Mouse (Mus musculus) heart, embryonic 15.5 days (tissue): ENCODE measurements at regions not wholly inside any gene's neighbourhood (a gene's known extent, or its start where the extent isn't known, plus 50 kb on each side); places are given as distances from the start of the nearest gene placed in this dataset.
A peak's percentile ranks its signal among the peaks of the same experiment; 100 is the strongest.

Experiments
- ATAC-seq: fragments of 200-750 bp; cut with Nextera tagmentation; replicated peaks from 2 replicates; pipeline ENCODE4 v1.8.0; 2017; ENCODE audit warnings: low read depth, moderate TSS enrichment; ENCODE audit not compliant: insufficient number of reproducible peaks, insufficient read depth, low FRiP score
- H3K27ac ChIP-seq: fragments of 300-500 bp; sonication (generic); 2 replicates; pipeline ENCODE4 v1.5.1; 2015; ENCODE audit warnings: mild to moderate bottlenecking, inconsistent platforms
- H3K27me3 ChIP-seq: fragments of 300-500 bp; sonication (generic); 2 replicates; pipeline ENCODE4 v1.6.1; 2015; ENCODE audit warnings: inconsistent platforms
- H3K36me3 ChIP-seq: fragments of 300-500 bp; sonication (generic); 2 replicates; pipeline ENCODE4 v1.6.1; 2015; ENCODE audit warnings: mild to moderate bottlenecking, inconsistent platforms
- H3K4me1 ChIP-seq: fragments of 300-500 bp; sonication (generic); replicated peaks from 2 replicates; pipeline ENCODE4 v1.6.1; 2015; ENCODE audit warnings: inconsistent platforms
- H3K4me2 ChIP-seq: fragments of 300-500 bp; sonication (generic); 2 replicates; pipeline ENCODE4 v1.6.1; 2015; ENCODE audit warnings: inconsistent platforms, mild to moderate bottlenecking, moderate library complexity
- H3K4me3 ChIP-seq: fragments of 300-500 bp; sonication (generic); 2 replicates; pipeline ENCODE4 v1.5.1; 2015; ENCODE audit warnings: mild to moderate bottlenecking, inconsistent platforms
- H3K9ac ChIP-seq: fragments of 300-500 bp; sonication (generic); 2 replicates; pipeline ENCODE4 v1.6.1; 2015; ENCODE audit warnings: mild to moderate bottlenecking, inconsistent platforms
- H3K9me3 ChIP-seq: fragments of 300-500 bp; sonication (generic); replicated peaks from 2 replicates; pipeline ENCODE4 v1.6.1; 2016; ENCODE audit warnings: inconsistent platforms
- WGBS: fragments of 180-500 bp; shearing (Covaris S2); methylation state at CpG from one replicate; pipeline ENCODE4 v1.1.7; 2015; ENCODE audit warnings: mixed read lengths; 5-methylcytosine and 5-hydroxymethylcytosine counted together

DNA sequence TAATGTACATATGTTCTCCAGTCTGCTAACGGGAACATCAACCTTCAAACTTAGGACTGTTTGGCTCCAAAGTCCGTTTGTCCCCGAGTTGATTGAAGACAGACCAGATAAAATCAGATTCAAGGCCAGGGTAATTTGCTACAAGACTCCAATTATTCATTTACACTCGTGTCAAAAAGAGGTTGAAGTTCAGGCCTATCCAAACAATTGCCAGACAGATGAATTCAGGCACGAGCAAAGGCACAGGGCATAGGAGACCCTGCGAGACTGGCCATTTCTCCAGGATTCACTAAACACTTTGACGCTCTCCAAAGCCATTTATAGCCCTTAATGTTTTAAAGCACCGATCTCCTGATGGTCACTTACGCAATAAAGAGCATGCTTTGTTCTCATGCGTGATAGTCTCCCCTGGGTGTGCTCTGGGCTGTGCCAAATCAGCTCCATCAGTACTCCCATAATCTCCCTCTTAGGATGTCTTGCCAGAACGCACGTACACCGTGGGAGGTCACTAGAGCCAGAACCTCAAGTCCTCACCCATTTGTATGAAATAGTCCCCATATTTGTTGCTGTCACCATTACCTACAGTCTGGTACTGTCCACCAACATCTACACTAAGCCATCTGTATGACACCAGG, 231.3 kb upstream of the Ccdc122 start:
- no peak overlapping the region for H3K9ac ChIP-seq

DNA sequence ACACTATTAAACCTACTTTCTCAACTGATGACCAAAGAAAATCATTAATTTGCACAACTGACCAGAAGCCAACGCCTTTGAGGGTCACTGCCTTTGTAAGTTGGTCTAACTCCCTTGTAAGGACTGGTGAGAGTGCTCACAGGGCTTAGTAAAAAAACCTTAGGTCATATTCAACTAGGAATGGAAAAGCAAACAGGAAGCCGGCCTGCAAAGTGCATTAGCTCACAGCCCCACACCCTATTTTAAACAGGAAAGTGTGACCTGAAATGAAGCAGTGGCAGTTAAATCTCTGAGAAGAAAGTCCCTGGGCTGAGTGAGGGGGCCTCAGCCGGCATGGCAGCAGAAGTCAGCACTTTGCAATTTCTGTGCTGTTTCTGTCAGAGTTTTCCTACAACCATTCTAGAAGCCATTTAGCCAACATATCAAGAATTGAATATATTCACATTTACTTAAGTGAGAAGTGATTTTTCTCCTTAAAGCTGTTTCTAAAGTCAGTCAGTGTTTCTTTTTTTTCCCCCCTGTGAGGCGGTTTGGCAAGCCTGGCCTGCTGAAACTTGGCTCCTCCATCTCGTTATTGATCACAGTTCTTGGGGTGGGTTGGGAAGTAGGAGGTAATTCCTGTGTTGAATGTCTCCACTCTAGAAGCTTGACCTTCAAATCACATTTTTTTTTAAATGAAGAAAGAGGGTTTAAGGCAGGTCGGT, 232.0 kb upstream of the Ccdc122 start:
- Histone ChIP-seq H3K4me3 (no peak overlapping the region), H3K36me3 (no peaks in the 10 kb centered on the region), H3K9ac (no peak overlapping the region), H3K27me3 (no peaks in the 10 kb centered on the region), H3K4me2 (no peak overlapping the region), H3K9me3 (no peaks in the 10 kb centered on the region), H3K27ac (peak overlapping the region; percentile 64), H3K4me1 (peaks cover 10% of the 10 kb centered on the region)
- peak; percentile 70 for ATAC-seq
- WGBS = 44% methylated on average over 6 of the region's 6 CpGs

More for the DNA sequence above, 231.3 kb upstream of the Ccdc122 start:
- Histone ChIP-seq H3K4me2 (no peak overlapping the region), H3K4me3 (no peak overlapping the region), H3K9me3 (no peaks in the 10 kb centered on the region), H3K4me1 (peaks cover 10% of the 10 kb centered on the region), H3K27ac (peak overlapping the region; percentile 64), H3K36me3 (no peaks in the 10 kb centered on the region), H3K27me3 (no peaks in the 10 kb centered on the region)
- 55% methylated on average over 13 of the region's 13 CpGs for WGBS
- ATAC-seq = no peak

DNA sequence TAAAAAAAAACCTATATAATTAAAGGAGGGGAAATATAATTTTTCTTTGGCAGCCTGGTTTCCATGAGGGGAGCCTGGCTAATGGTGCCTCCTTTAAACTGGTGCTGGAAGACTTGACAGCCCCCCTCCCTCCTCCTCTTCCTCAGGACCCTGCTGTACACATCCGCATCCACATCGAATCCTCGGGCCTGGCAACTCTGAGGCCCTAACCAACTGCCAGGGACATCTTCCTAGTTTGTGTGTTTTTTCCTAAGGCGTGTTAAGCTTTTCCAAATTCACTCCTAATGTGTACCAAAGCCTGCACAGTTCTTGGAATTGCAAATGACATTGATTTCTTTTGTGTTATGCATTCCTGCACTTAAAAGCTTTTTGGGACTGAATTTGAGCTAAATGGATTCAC, 236.4 kb upstream of the Ccdc122 start:
- Histone ChIP-seq H3K4me1 (peaks cover 21% of the 10 kb centered on the region), H3K4me2 (no peak overlapping the region), H3K27me3 (no peaks in the 10 kb centered on the region), H3K36me3 (no peaks in the 10 kb centered on the region), H3K27ac (no peak overlapping the region), H3K9ac (no peak overlapping the region), H3K4me3 (no peak overlapping the region), H3K9me3 (no peaks in the 10 kb centered on the region)
- 78% methylated on average over 4 of the region's 4 CpGs for WGBS
- no peak for ATAC-seq

DNA sequence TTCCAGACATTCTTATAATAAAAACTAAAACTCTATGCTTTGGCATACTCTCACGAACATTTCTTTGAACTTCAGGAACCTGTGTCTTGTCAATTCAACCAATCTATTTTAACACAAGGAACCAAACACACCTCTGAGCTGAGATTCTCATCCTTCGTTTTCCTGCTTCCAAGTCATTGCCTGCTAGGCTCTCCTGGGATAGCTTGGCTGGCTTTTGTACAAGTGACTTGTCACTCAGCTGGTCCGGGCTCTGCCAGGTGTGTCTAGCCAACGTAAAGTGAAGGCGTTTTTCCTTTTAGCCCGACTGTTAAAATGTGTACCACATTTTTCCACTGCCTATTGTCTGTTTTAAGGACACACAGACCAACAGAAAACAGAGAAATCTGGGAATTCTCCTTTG, 236.8 kb upstream of the Ccdc122 start:
- Histone ChIP-seq H3K9ac (no peak overlapping the region), H3K4me2 (no peak overlapping the region), H3K36me3 (no peaks in the 10 kb centered on the region), H3K4me3 (no peak overlapping the region), H3K27ac (no peak overlapping the region), H3K9me3 (no peaks in the 10 kb centered on the region), H3K4me1 (peaks cover 16% of the 10 kb centered on the region), H3K27me3 (no peaks in the 10 kb centered on the region)
- WGBS = 55% methylated on average over 6 of the region's 6 CpGs
- no peak for ATAC-seq

DNA sequence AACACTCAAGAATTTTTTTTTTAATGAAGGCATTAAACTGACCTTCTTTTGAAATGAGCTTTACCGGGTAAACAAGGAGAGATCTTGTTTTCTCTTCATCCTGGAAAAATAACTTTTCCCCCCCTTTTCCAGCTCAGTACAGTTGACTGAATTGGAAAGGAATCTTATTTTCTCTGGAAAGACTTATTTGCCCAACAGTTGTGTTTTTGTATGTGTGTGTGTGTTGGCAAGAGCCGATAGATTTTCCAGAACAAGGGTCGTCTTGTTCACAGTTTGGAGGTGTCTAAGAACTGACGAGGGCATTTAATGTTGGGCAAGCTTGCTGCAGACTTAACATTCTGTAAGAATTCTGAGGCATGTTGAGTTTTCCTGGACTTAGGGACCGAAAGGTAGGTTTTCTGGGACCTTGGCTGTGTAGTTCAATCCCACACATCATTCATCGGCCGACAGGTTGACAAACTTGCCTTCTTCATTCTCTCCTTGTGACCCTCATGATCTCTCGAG, 237.6 kb upstream of the Ccdc122 start:
- 66% methylated on average over 8 of the region's 8 CpGs for WGBS
- no peak for ATAC-seq

DNA sequence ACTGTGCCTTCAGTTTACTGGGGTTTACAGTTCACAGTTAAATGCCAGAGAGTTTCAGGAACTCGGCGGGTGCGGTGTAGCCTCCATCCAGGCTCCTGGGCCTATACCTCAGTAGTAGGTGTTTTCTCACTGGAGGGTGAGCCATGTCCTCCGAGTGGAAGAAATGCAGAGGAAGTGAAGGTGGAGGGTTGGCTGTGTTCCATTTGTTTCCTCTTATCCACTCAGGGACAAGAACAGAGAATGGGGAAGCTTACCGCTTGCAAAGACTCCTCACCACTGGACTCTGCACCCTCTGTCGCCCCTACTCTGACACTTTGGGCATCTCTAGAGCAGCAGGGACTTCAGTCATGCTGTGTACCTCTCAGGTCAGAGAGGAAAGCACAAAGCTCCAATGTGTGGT, 238.1 kb upstream of the Ccdc122 start:
- no peak overlapping the region for H3K27ac ChIP-seq
- no peak overlapping the region for H3K9ac ChIP-seq
- H3K36me3 ChIP-seq = no peaks in the 10 kb centered on the region
- no peaks in the 10 kb centered on the region for H3K27me3 ChIP-seq
- 75% methylated on average over 6 of the region's 6 CpGs for WGBS
- no peak overlapping the region for H3K4me3 ChIP-seq
- no peak overlapping the region for H3K4me2 ChIP-seq
- peaks cover 11% of the 10 kb centered on the region for H3K4me1 ChIP-seq
- H3K9me3 ChIP-seq = no peaks in the 10 kb centered on the region
- ATAC-seq = no peak

More for the DNA sequence above, 237.6 kb upstream of the Ccdc122 start:
- no peaks in the 10 kb centered on the region for H3K27me3 ChIP-seq
- no peak overlapping the region for H3K27ac ChIP-seq
- no peak overlapping the region for H3K4me3 ChIP-seq
- H3K4me1 ChIP-seq = peaks cover 11% of the 10 kb centered on the region
- H3K36me3 ChIP-seq = no peaks in the 10 kb centered on the region
- H3K9me3 ChIP-seq = no peaks in the 10 kb centered on the region
- H3K9ac ChIP-seq = no peak overlapping the region
- no peak overlapping the region for H3K4me2 ChIP-seq

DNA sequence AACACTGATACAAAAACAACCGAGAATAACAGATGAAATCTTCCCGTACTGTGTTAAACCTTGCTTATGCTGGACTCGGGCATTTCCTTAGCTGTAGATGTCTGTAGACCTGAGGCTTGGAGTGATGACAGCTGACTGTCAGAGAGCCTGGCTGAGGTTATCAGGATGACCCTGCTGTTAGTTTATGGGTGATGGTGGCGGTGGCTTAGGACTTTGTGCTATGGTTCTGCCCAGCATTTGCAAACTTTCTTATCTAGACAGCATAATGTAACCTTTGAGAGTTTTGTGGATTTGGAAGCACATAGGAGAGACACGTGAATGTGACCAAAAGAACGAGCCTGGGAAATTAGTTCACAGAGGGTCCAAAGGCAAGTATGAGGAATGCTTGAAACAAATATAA, 239.1 kb upstream of the Ccdc122 start:
- H3K9ac ChIP-seq = no peak overlapping the region
- 33% methylated on average over 6 of the region's 6 CpGs for WGBS
- H3K36me3 ChIP-seq = no peaks in the 10 kb centered on the region
- H3K9me3 ChIP-seq = no peaks in the 10 kb centered on the region
- no peak overlapping the region for H3K27ac ChIP-seq
- ATAC-seq = no peak
- no peaks in the 10 kb centered on the region for H3K27me3 ChIP-seq
- H3K4me3 ChIP-seq = no peak overlapping the region
- H3K4me2 ChIP-seq = no peak overlapping the region
- H3K4me1 ChIP-seq = peaks cover 11% of the 10 kb centered on the region

DNA sequence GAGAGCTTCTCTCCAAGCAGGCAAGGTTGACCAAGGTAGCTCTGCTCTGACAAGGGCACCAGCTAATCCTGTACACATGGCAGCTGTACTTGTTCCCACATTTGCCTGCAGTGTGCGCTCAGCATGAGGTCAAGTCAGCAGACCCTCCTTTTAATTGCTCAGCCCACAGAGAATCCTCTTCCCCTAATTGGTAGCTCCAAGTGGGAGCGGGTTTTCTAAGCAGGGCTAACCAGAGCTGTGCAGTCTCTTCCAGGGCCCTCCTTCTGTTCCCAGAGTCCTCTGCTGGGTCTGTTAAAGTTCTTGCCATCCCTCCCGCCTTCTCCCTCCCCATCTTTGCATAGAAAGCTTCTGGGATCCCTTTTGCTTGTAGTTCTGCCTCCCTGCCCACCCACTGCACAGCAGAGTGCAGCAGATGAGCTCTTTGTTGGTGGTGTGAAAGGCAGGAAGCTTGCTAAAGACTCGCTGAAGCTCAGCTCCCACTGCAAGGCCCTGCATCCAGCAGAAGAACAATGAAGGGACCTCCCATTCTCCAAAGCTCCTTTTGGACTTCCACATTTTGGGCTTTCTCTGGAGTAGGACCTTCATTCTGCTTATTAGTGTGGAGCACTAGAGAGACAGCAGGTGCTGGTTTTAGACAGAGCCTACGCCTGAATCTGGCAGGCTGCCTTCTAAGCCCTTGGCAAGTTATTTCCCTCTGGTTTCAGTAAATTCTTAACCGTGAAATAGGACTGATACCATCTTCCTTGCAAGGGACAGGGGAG, 235.3 kb upstream of the Serp2 start:
- no peak overlapping the region for H3K4me3 ChIP-seq
- H3K9ac ChIP-seq = no peak overlapping the region
- no peak overlapping the region for H3K4me2 ChIP-seq
- H3K36me3 ChIP-seq = no peaks in the 10 kb centered on the region
- ATAC-seq = no peak
- no peak overlapping the region for H3K27ac ChIP-seq
- no peaks in the 10 kb centered on the region for H3K9me3 ChIP-seq
- WGBS = 45% methylated on average over 6 of the region's 6 CpGs
- H3K27me3 ChIP-seq = no peaks in the 10 kb centered on the region
- H3K4me1 ChIP-seq = peaks cover 25% of the 10 kb centered on the region

DNA sequence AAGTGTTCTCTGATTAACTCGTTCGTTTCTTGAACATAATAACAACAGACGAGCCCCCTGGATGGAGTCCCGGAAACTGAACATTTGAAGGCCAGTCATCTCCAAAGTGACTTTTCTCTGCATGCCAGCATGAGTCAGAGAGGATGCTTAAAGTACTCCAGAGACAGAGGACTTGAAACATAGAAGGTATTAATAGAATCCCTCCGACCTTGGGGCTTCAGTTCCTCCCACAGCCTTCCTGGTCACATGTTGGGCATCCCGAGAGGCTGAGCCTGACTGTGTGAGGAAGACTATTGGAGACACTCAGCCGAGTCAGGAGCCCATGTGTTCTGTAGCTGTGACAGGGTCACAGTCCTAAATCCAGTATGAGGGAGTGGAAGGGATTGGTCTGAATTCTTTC, 232.7 kb upstream of the Serp2 start:
- Histone ChIP-seq H3K4me2 (no peak overlapping the region), H3K27ac (peak overlapping the region; percentile 45), H3K36me3 (no peaks in the 10 kb centered on the region), H3K27me3 (no peaks in the 10 kb centered on the region), H3K9ac (no peak overlapping the region), H3K4me1 (peaks cover 24% of the 10 kb centered on the region), H3K9me3 (no peaks in the 10 kb centered on the region), H3K4me3 (no peak overlapping the region)
- 0 out of 2 replicates have a peak, but pooled peaks have one; percentile 35 for ATAC-seq
- 31% methylated on average over 7 of the region's 7 CpGs for WGBS

DNA sequence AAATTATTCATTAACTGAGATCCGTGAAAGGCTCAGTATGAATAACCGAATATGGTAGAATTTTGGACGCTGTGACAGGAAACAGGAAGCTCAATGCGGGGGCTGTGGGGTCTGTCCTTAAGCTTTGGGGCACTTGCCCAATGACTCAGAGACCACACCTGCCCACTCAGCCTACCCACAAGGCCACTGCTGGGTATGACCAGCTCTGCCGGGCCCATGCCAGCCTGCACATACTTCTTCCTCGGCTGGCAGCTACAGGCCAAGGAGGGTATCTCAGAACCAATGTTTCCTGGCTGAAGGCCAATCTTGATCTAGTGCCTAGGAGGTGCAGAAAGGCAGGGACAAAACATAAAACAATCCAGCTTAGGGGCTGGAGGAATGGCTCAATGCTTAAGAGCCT, 230.9 kb upstream of the Serp2 start:
- peaks cover 24% of the 10 kb centered on the region for H3K4me1 ChIP-seq
- no peaks in the 10 kb centered on the region for H3K27me3 ChIP-seq
- WGBS = 54% methylated on average over 6 of the region's 6 CpGs
- H3K4me2 ChIP-seq = no peak overlapping the region
- H3K9me3 ChIP-seq = no peaks in the 10 kb centered on the region
- no peak overlapping the region for H3K27ac ChIP-seq
- H3K36me3 ChIP-seq = no peaks in the 10 kb centered on the region
- H3K9ac ChIP-seq = no peak overlapping the region
- H3K4me3 ChIP-seq = no peak overlapping the region
- ATAC-seq = 0 out of 2 replicates have a peak, but pooled peaks have one; percentile 31

DNA sequence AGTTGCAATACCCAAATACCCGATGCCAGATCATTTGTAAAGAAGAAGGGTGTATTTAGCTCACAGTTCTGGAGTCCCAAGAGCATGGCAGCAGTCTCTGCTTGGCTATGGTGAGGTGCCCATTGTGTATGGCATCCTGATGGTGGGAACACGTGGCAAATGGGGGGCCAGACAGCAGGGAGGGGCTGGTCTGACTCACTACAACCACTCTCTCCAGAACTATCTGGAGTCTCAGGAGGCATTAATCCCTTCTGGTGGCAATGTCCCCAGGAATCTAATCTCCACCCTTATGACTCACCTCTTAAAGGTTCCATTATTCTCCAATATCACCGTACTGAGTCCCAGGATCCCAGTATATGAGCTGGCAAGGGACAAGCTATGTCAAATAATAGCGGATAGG, 229.5 kb upstream of the Serp2 start:
- H3K36me3 ChIP-seq = no peaks in the 10 kb centered on the region

More for the DNA sequence above, 229.5 kb upstream of the Serp2 start:
- 79% methylated on average over 4 of the region's 4 CpGs for WGBS
- Histone ChIP-seq H3K9me3 (no peaks in the 10 kb centered on the region), H3K9ac (no peak overlapping the region), H3K4me2 (no peak overlapping the region), H3K27ac (no peak overlapping the region), H3K4me1 (peaks cover 22% of the 10 kb centered on the region), H3K4me3 (no peak overlapping the region), H3K27me3 (no peaks in the 10 kb centered on the region)
- no peak for ATAC-seq
